Mouse (Mus musculus): ENCODE measurements around the gene Cish. TPM values are rescaled to one million over a fixed set of nuclear protein-coding genes. Genes with fewer than 3 reads are reported as not detected.

The Cish gene
- polyA plus RNA-seq, 1 experiment, result 7.0 TPM

GRCm38 (mm10) chr9:107288105-107288650, 7.6 kb upstream of the Cish start:
- 59% methylated on average over 14 of the region's 14 CpGs for WGBS
- TF ChIP-seq CTCF (IDR thresholded peaks at IDR 0.05; ENCODE audit: control insufficient read depth, insufficient read depth, low read length) (no peak), POLR2A (IDR thresholded peaks at IDR 0.05; ENCODE audit: borderline replicate concordance, control insufficient read depth, low read depth, low read length) (no peak)
- peak overlapping the region; percentile 83 for H3K27ac ChIP-seq (ENCODE audit: control insufficient read depth, insufficient read depth, low read depth, low read length, poor library complexity)
- no peaks in the 10 kb centered on the region; the same call in 1 of the 2 replicates for H3K4me1 ChIP-seq (ENCODE audit: control insufficient read depth, insufficient read depth, low read length)
- H3K4me3 ChIP-seq (replicated peaks; ENCODE audit: control insufficient read depth, low read depth, low read length), result peak overlapping the region; percentile 91

GRCm38 (mm10) chr9:107288711-107289110, 7.1 kb upstream of the Cish start:
- Histone ChIP-seq H3K4me1 (ENCODE audit: control insufficient read depth, insufficient read depth, low read length) (no peaks in the 10 kb centered on the region; the same call in 1 of the 2 replicates), H3K27ac (ENCODE audit: control insufficient read depth, insufficient read depth, low read depth, low read length, poor library complexity) (peak overlapping the region; percentile 83), H3K4me3 (replicated peaks; ENCODE audit: control insufficient read depth, low read depth, low read length) (peak overlapping the region; percentile 91)
- 8% methylated on average over 8 of the region's 8 CpGs for WGBS
- TF ChIP-seq CTCF (IDR thresholded peaks at IDR 0.05; ENCODE audit: control insufficient read depth, insufficient read depth, low read length) (no peak), POLR2A (IDR thresholded peaks at IDR 0.05; ENCODE audit: borderline replicate concordance, control insufficient read depth, low read depth, low read length) (no peak)

GRCm38 (mm10) chr9:107289211-107290076, 6.4 kb upstream of the Cish start, which contains the start of gene Mapkapk3:
Gene Mapkapk3 (minus strand): TSS chr9:107289877.
- under 1% methylated on average over 49 of the region's 49 CpGs for WGBS
- peak within 1 kb of the TSS; percentile 91 for H3K4me3 ChIP-seq (replicated peaks; ENCODE audit: control insufficient read depth, low read depth, low read length)
- peak within 1 kb of the TSS; percentile 83 for H3K27ac ChIP-seq (ENCODE audit: control insufficient read depth, insufficient read depth, low read depth, low read length, poor library complexity)
- no peaks in the 10 kb centered on the region; the same call in 1 of the 2 replicates for H3K4me1 ChIP-seq (ENCODE audit: control insufficient read depth, insufficient read depth, low read length)
- TF ChIP-seq CTCF (IDR thresholded peaks at IDR 0.05; ENCODE audit: control insufficient read depth, insufficient read depth, low read length) (0 out of 2 replicates have a peak, but pooled peaks have one; percentile 38), POLR2A (IDR thresholded peaks at IDR 0.05; ENCODE audit: borderline replicate concordance, control insufficient read depth, low read depth, low read length) (peak; percentile 64; the same call in 1 of the 2 replicates)

GRCm38 (mm10) chr9:107290897-107291296, 4.9 kb upstream of the Cish start:
- Histone ChIP-seq H3K27ac (ENCODE audit: control insufficient read depth, insufficient read depth, low read depth, low read length, poor library complexity) (no peak overlapping the region), H3K4me3 (replicated peaks; ENCODE audit: control insufficient read depth, low read depth, low read length) (no peak overlapping the region), H3K4me1 (ENCODE audit: control insufficient read depth, insufficient read depth, low read length) (peaks cover 2% of the 10 kb centered on the region)
- TF ChIP-seq POLR2A (IDR thresholded peaks at IDR 0.05; ENCODE audit: borderline replicate concordance, control insufficient read depth, low read depth, low read length) (no peak), CTCF (IDR thresholded peaks at IDR 0.05; ENCODE audit: control insufficient read depth, insufficient read depth, low read length) (peak; percentile 95)
- 31% methylated on average over 10 of the region's 10 CpGs for WGBS

GRCm38 (mm10) chr9:107294249-107294648, 1.6 kb upstream of the Cish start:
- H3K27ac ChIP-seq (ENCODE audit: control insufficient read depth, insufficient read depth, low read depth, low read length, poor library complexity), result no peak overlapping the region
- peaks cover 4% of the 10 kb centered on the region for H3K4me1 ChIP-seq (ENCODE audit: control insufficient read depth, insufficient read depth, low read length)
- TF ChIP-seq CTCF (IDR thresholded peaks at IDR 0.05; ENCODE audit: control insufficient read depth, insufficient read depth, low read length), result peak; percentile 97
- no peak for TF ChIP-seq POLR2A (IDR thresholded peaks at IDR 0.05; ENCODE audit: borderline replicate concordance, control insufficient read depth, low read depth, low read length)
- 2% methylated on average over 6 of the region's 6 CpGs for WGBS
- H3K4me3 ChIP-seq (replicated peaks; ENCODE audit: control insufficient read depth, low read depth, low read length), result no peak overlapping the region

- peaks cover 4% of the 10 kb centered on the region for H3K4me1 ChIP-seq (ENCODE audit: control insufficient read depth, insufficient read depth, low read length)
- no peak overlapping the region for H3K27ac ChIP-seq (ENCODE audit: control insufficient read depth, insufficient read depth, low read depth, low read length, poor library complexity)
- WGBS, result 23% methylated on average over 4 of the region's 4 CpGs
Measured at GRCm38 (mm10) chr9:107295616-107296015, 210 bp upstream of the Cish start.

GRCm38 (mm10) chr9:107296041-107296440, 215 bp downstream of the Cish start:
- peak overlapping the region; percentile 82 for H3K4me3 ChIP-seq (replicated peaks; ENCODE audit: control insufficient read depth, low read depth, low read length)
- peak overlapping the region; percentile 40 for H3K27ac ChIP-seq (ENCODE audit: control insufficient read depth, insufficient read depth, low read depth, low read length, poor library complexity)
- WGBS, result under 1% methylated on average over 14 of the region's 14 CpGs
- no peak for TF ChIP-seq POLR2A (IDR thresholded peaks at IDR 0.05; ENCODE audit: borderline replicate concordance, control insufficient read depth, low read depth, low read length)
- TF ChIP-seq CTCF (IDR thresholded peaks at IDR 0.05; ENCODE audit: control insufficient read depth, insufficient read depth, low read length), result no peak
- peaks cover 7% of the 10 kb centered on the region for H3K4me1 ChIP-seq (ENCODE audit: control insufficient read depth, insufficient read depth, low read length)

More at GRCm38 (mm10) chr9:107295616-107296015, 210 bp upstream of the Cish start:
- no peak overlapping the region for H3K4me3 ChIP-seq (replicated peaks; ENCODE audit: control insufficient read depth, low read depth, low read length)
- TF ChIP-seq CTCF (IDR thresholded peaks at IDR 0.05; ENCODE audit: control insufficient read depth, insufficient read depth, low read length) (no peak), POLR2A (IDR thresholded peaks at IDR 0.05; ENCODE audit: borderline replicate concordance, control insufficient read depth, low read depth, low read length) (no peak)

GRCm38 (mm10) chr9:107296501-107296965, 707 bp downstream of the Cish start:
- Histone ChIP-seq H3K4me1 (ENCODE audit: control insufficient read depth, insufficient read depth, low read length) (peaks cover 7% of the 10 kb centered on the region), H3K4me3 (replicated peaks; ENCODE audit: control insufficient read depth, low read depth, low read length) (peak overlapping the region; percentile 82), H3K27ac (ENCODE audit: control insufficient read depth, insufficient read depth, low read depth, low read length, poor library complexity) (no peak overlapping the region; the same call in 1 of the 2 replicates)
- WGBS, result under 1% methylated on average over 31 of the region's 31 CpGs
- TF ChIP-seq POLR2A (IDR thresholded peaks at IDR 0.05; ENCODE audit: borderline replicate concordance, control insufficient read depth, low read depth, low read length), result peak; percentile 46; the same call in 1 of the 2 replicates
- 0 out of 2 replicates have a peak, but pooled peaks have one; percentile 1 for TF ChIP-seq CTCF (IDR thresholded peaks at IDR 0.05; ENCODE audit: control insufficient read depth, insufficient read depth, low read length)

Measured in bone marrow, adult 2 months (tissue).